Mouse (Mus musculus) CD4-positive naive resting alpha-beta T cell, adult 57 days (primary cell): ENCODE measurements around the gene Nmt2. TPM values are rescaled to one million over a fixed set of nuclear protein-coding genes. Genes with fewer than 3 reads are reported as not detected.

Experiments used
- total RNA-seq: library from RNA; stranded (reverse); gene quantifications from one replicate; pipeline ENCODE4 v1.2.4, GENCODE M21; 2023

Nmt2 gene
- total RNA-seq = 34.6 TPM

GRCm38 (mm10) chr2:3283602-3284472 lies at the start of gene Nmt2:
Gene Nmt2, plus strand, starts transcription at chr2:3284212.

DNA sequence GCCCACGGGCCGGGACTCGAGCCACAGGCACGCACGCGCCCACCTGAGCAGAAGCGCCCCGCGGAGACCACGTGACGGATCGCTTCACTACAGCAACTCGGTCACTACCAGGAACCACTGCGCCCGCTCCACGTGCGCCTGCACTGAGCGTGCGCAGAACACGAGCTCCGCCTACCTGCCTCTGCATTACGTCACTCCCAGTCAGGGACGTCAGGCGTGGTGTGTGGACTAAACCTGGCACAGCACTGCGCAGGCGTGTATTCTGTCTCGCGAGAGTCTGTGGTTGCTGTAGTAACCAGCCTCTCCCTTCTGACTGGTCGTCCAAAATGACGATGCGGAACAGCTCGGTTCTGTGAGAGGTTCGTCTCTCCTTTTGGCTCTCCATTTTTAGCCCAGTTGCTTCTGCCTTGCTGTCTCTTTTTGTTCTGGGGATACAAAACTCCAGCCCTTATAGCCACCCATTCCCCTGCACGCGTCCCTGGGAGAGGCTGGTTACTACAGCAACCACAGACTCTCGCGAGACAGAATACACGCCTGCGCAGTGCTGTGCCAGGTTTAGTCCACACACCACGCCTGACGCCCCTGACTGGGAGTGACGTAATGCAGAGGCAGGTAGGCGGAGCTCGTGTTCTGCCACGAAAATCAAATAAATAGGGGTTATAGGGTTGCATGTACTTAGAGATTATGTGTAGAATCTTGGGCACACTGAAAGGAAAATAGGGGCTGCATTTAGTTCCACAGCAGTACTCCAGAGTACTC lies 48.7 kb downstream of the Nmt2 start, which contains the start of gene Rpp38:
Rpp38 (minus strand) TSS at position 160 of the 759 bp plus-strand sequence.

GRCm38 (mm10) chr2:3335611-3336301 lies 51.7 kb downstream of the Nmt2 start, which contains the start of gene Acbd7:
Gene Acbd7, plus strand, starts transcription at chr2:3336168.

Other genes with a start within 250 kb of the Nmt2 start
- 0.24 TPM for gene Fam171a1, start 170.0 kb upstream of the Nmt2 start, total RNA-seq
- 8.0 TPM for gene Rpp38, start 48.4 kb downstream of the Nmt2 start, total RNA-seq
- not detected for gene Acbd7, start 52.0 kb downstream of the Nmt2 start, total RNA-seq
- not detected for gene Olah, start 113.0 kb downstream of the Nmt2 start, total RNA-seq
- gene Meig1, start 138.4 kb downstream of the Nmt2 start, total RNA-seq = not detected
- 34.9 TPM for gene Dclre1c, start 139.9 kb downstream of the Nmt2 start, total RNA-seq
- 1.9 TPM for gene Suv39h2, start 190.8 kb downstream of the Nmt2 start, total RNA-seq
- 19.3 TPM for gene Gm45902, start 228.6 kb downstream of the Nmt2 start, total RNA-seq
- 104 TPM for gene Hspa14, start 228.6 kb downstream of the Nmt2 start, total RNA-seq
- 0.62 TPM for gene Cdnf, start 228.8 kb downstream of the Nmt2 start, total RNA-seq